Comparison of ENCODE assay signal across 24 mouse cellular contexts in the genomic region with DNA sequence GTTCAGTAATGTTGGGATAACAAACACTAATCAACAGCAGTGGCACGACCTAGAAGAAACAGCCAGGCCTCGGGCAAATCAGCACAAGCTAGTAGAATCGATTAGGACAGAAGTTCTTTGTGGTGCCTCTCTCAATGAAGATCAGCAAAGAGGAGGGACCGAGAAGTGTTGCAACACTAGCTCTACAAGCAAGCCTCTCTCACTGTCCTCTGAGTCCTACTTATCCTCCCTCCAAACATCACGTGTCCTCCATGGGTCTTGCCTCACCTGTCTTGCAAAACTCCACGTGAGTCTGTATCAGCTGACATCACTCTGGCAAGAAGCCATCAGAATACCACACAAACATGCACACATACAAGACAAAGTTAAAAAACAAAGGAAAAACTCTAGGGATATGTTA.
DNase-seq lines count a peak whose midpoint lies in the region; ATAC-seq and TF ChIP-seq lines count a peak whose summit lies in the region.
"Had no signal": no experiment of that assay in that cellular context is flagged by ENCODE, and none has a peak within 500 bp of the region (broad histone marks: within the 10 kb centered on the region; RNA-seq: fewer than 3 reads in every experiment).

No protein-coding gene starts in this region.

- no peaks in the 10 kb centered on the region for H3K36me3 ChIP-seq in liver, adult 2 months (ENCODE audit: control insufficient read depth, insufficient read depth, low read length)
- no peaks in the 10 kb centered on the region for H3K36me3 ChIP-seq in liver, embryonic 12.5 days
- no peaks in the 10 kb centered on the region for H3K36me3 ChIP-seq in intestine, postnatal 0 days (ENCODE audit: control insufficient read depth, insufficient read depth)
- H3K36me3 ChIP-seq: embryonic facial prominence, embryonic 10.5 days; embryonic facial prominence, embryonic 12.5 days; forebrain, embryonic 15.5 days had no signal

- H3K4me2 ChIP-seq in liver, embryonic 12.5 days: no peak overlapping the region
- no peak overlapping the region for H3K4me2 ChIP-seq in intestine, postnatal 0 days (replicated peaks; ENCODE audit: low read depth)
- H3K4me2 ChIP-seq: embryonic facial prominence, embryonic 12.5 days; forebrain, embryonic 13.5 days; forebrain, embryonic 15.5 days had no signal

- TF ChIP-seq POLR2A in liver, adult 2 months (IDR thresholded peaks at IDR 0.05; ENCODE audit: extremely low read depth, insufficient read depth, low read length): no peak

- DNase-seq in liver, adult 2 months (ENCODE audit: extremely low read depth, low read depth, low spot score): peak; percentile 99
- DNase-seq in lung, adult 18-20 months: peak; percentile 6 to 10
- DNase-seq in lung, postnatal 4 days: no peak
- DNase-seq in 416B (ENCODE audit: low read depth) (peak; percentile 15), NIH3T3 (ENCODE audit: low read depth) (peak; percentile 18)
- DNase-seq: adrenal gland, adult 8-10 months; adrenal gland, postnatal 14 days; adrenal gland, postnatal 36 days; B cell, adult 2 months; cerebellum, adult 11-12 months; cerebellum, adult 2 months; cerebellum, adult 9-10 months; cerebellum, postnatal 10 days; cerebellum, postnatal 25 days; forebrain, postnatal 0 days had no signal

- H3K4me1 ChIP-seq in liver, adult 2 months (ENCODE audit: control insufficient read depth, insufficient read depth, low read length): no peaks in the 10 kb centered on the region
- no peaks in the 10 kb centered on the region for H3K4me1 ChIP-seq in liver, embryonic 12.5 days
- H3K4me1 ChIP-seq in intestine, postnatal 0 days (replicated peaks; ENCODE audit: control insufficient read depth, insufficient read depth, low read length): no peaks in the 10 kb centered on the region
- H3K4me1 ChIP-seq: embryonic facial prominence, embryonic 10.5 days; embryonic facial prominence, embryonic 12.5 days; forebrain, embryonic 13.5 days; forebrain, embryonic 15.5 days had no signal

- TF ChIP-seq CTCF in liver, adult 2 months (IDR thresholded peaks at IDR 0.05; ENCODE audit: low read depth, low read length): no peak
- no peak for TF ChIP-seq CTCF in intestine, postnatal 0 days (IDR thresholded peaks at IDR 0.05; ENCODE audit: low read depth)

- 17% methylated on average over 6 of the region's 6 CpGs for WGBS in liver, adult 2 months
- WGBS in liver, embryonic 12.5 days (ENCODE audit: insufficient replicate concordance): 59% methylated on average over 6 of the region's 6 CpGs
- WGBS in intestine, postnatal 0 days: 74% methylated on average over 6 of the region's 6 CpGs

- no peaks in the 10 kb centered on the region for H3K9me3 ChIP-seq in liver, embryonic 12.5 days (replicated peaks)
- no peaks in the 10 kb centered on the region for H3K9me3 ChIP-seq in intestine, postnatal 0 days (ENCODE audit: control insufficient read depth)
- H3K9me3 ChIP-seq: embryonic facial prominence, embryonic 10.5 days; embryonic facial prominence, embryonic 12.5 days; forebrain, embryonic 13.5 days; forebrain, embryonic 15.5 days had no signal

- no peak overlapping the region for H3K4me3 ChIP-seq in liver, adult 2 months (ENCODE audit: insufficient read depth, low read depth, low read length)
- H3K4me3 ChIP-seq in liver, embryonic 12.5 days: no peak overlapping the region
- H3K4me3 ChIP-seq in intestine, postnatal 0 days (ENCODE audit: low read depth, low read length): no peak overlapping the region
- H3K4me3 ChIP-seq: embryonic facial prominence, embryonic 10.5 days; embryonic facial prominence, embryonic 12.5 days; forebrain, embryonic 13.5 days; forebrain, embryonic 15.5 days had no signal

- no peak overlapping the region for H3K27ac ChIP-seq in liver, adult 2 months (replicated peaks; ENCODE audit: insufficient read depth, low read depth, low read length)
- no peak overlapping the region for H3K27ac ChIP-seq in liver, embryonic 12.5 days
- H3K27ac ChIP-seq in intestine, postnatal 0 days (ENCODE audit: low read depth, low read length): no peak overlapping the region
- H3K27ac ChIP-seq: embryonic facial prominence, embryonic 10.5 days; embryonic facial prominence, embryonic 12.5 days; forebrain, embryonic 13.5 days; forebrain, embryonic 15.5 days had no signal

- no peaks in the 10 kb centered on the region for H3K27me3 ChIP-seq in liver, adult 2 months (ENCODE audit: control insufficient read depth, insufficient read depth, low read length)
- H3K27me3 ChIP-seq in liver, embryonic 12.5 days (replicated peaks): no peaks in the 10 kb centered on the region
- H3K27me3 ChIP-seq in intestine, postnatal 0 days (replicated peaks; ENCODE audit: control insufficient read depth, insufficient read depth, low read length): no peaks in the 10 kb centered on the region
- H3K27me3 ChIP-seq: embryonic facial prominence, embryonic 12.5 days; forebrain, embryonic 13.5 days; forebrain, embryonic 15.5 days; Patski had no signal

- ATAC-seq in liver, embryonic 12.5 days: no peak
- ATAC-seq in CD4-positive, CD25-positive, alpha-beta regulatory T cell, adult 4 months: no peak
- no peak for ATAC-seq in intestine, postnatal 0 days
- ATAC-seq: activated CD4-positive, CD25-positive, alpha-beta regulatory T cell, adult 4 months; forebrain, embryonic 13.5 days; forebrain, embryonic 15.5 days; forebrain, postnatal 0 days; Patski had no signal

- H3K9ac ChIP-seq in liver, adult 2 months (ENCODE audit: low read depth, low read length): no peak overlapping the region
- no peak overlapping the region for H3K9ac ChIP-seq in liver, embryonic 12.5 days
- no peak overlapping the region for H3K9ac ChIP-seq in intestine, postnatal 0 days (ENCODE audit: low read depth, low read length)
- H3K9ac ChIP-seq: embryonic facial prominence, embryonic 12.5 days; forebrain, embryonic 13.5 days; forebrain, embryonic 15.5 days; forebrain, postnatal 0 days had no signal

- H3K79me2 ChIP-seq in liver, adult 2 months (ENCODE audit: control insufficient read depth, insufficient read depth, low read length): no peaks in the 10 kb centered on the region

Comparison
In these comparisons a context has a peak if more than half of its experiments do, and no peak if none do; other contexts are left out.
1. DNase-seq: peak in liver, adult 2 months (single experiment), lung, adult 18-20 months (2 of 2), 416B (single experiment) and NIH3T3 (single experiment); none in lung, postnatal 4 days (0 of 2).